9 mouse cellular contexts compared by ENCODE assay signal in genomic region chr1:151863797-151864147, GRCm38 (mm10).
A peak's percentile ranks its signal among the peaks of the same experiment; 100 is the strongest.
DNase-seq lines count a peak whose midpoint lies in the region; ATAC-seq and TF ChIP-seq lines count a peak whose summit lies in the region.
"Had no signal": no experiment of that assay in that cellular context is flagged by ENCODE, and none has a peak within 500 bp of the region (broad histone marks: within the 10 kb centered on the region; RNA-seq: fewer than 3 reads in every experiment).

No protein-coding gene starts in this region.

- no peaks in the 10 kb centered on the region for H3K4me1 ChIP-seq in kidney, embryonic 14.5 days (ENCODE audit: control insufficient read depth, insufficient read depth, low read length)
- H3K4me1 ChIP-seq in small intestine, adult 2 months (ENCODE audit: control insufficient read depth, insufficient read depth, insufficient read length, low read length) = peaks cover 3% of the 10 kb centered on the region; the same call in 1 of the 2 replicates

- H3K36me3 ChIP-seq in kidney, embryonic 14.5 days (ENCODE audit: control insufficient read depth, insufficient read depth, low read length) = no peaks in the 10 kb centered on the region
- no peaks in the 10 kb centered on the region for H3K36me3 ChIP-seq in small intestine, adult 2 months (ENCODE audit: control insufficient read depth, insufficient read depth, low read length)
- H3K36me3 ChIP-seq: limb, embryonic 13.5 days had no signal

- no peak for TF ChIP-seq POLR2A in small intestine, adult 2 months (IDR thresholded peaks at IDR 0.05; ENCODE audit: low read depth, low read length)

- WGBS in kidney, embryonic 14.5 days = 84% methylated on average over 12 of the region's 12 CpGs
- WGBS in small intestine, adult 2 months = 61% methylated on average over 12 of the region's 12 CpGs

- H3K9me3 ChIP-seq in kidney, embryonic 14.5 days (ENCODE audit: control insufficient read depth, low read length) = no peaks in the 10 kb centered on the region
- H3K9me3 ChIP-seq: limb, embryonic 13.5 days had no signal

- no peak overlapping the region for H3K4me3 ChIP-seq in kidney, embryonic 14.5 days (ENCODE audit: low read length)
- no peak overlapping the region for H3K4me3 ChIP-seq in small intestine, adult 2 months (ENCODE audit: low read depth, low read length)
- H3K4me3 ChIP-seq: erythroblast, embryonic 14.5 days; limb, embryonic 13.5 days had no signal

- peak overlapping the region; percentile 49 for H3K27ac ChIP-seq in kidney, embryonic 14.5 days (ENCODE audit: low read depth, low read length)
- H3K27ac ChIP-seq in small intestine, adult 2 months (ENCODE audit: insufficient read depth, low read depth, low read length) = 0 out of 2 replicates have a peak overlapping the region, but pooled peaks have one; percentile 4
- H3K27ac ChIP-seq: limb, embryonic 13.5 days had no signal

- H3K9ac ChIP-seq in kidney, embryonic 14.5 days (ENCODE audit: low read depth, low read length) = no peak overlapping the region
- H3K9ac ChIP-seq: limb, embryonic 13.5 days had no signal

- H3K4me2 ChIP-seq in kidney, embryonic 14.5 days (replicated peaks; ENCODE audit: low read depth, low read length) = no peak overlapping the region
- H3K4me2 ChIP-seq: limb, embryonic 13.5 days had no signal

- DNase-seq in kidney, adult 9 months = peak; percentile 19
- no peak for DNase-seq in kidney, adult 18-20 months
- DNase-seq in brain, adult 2 months (ENCODE audit: low read depth, low spot score) = peak; percentile 20
- DNase-seq in right cerebral cortex, adult 2 months (ENCODE audit: low spot score in 2 of 2) = no peak
- DNase-seq in embryo, embryonic 11 days = no peak

- 0 out of 2 replicates have a peak, but pooled peaks have one; percentile 52 for ATAC-seq in kidney, embryonic 14.5 days (ENCODE audit: low FRiP score, low TSS enrichment)

- TF ChIP-seq CTCF in small intestine, adult 2 months (IDR thresholded peaks at IDR 0.05; ENCODE audit: extremely low read depth, insufficient read length, insufficient replicate concordance, low read depth, low read length) = no peak

- H3K27me3 ChIP-seq in kidney, embryonic 14.5 days (ENCODE audit: control insufficient read depth, insufficient read depth, low read length) = no peaks in the 10 kb centered on the region
- no peaks in the 10 kb centered on the region for H3K27me3 ChIP-seq in small intestine, adult 2 months (ENCODE audit: control insufficient read depth, insufficient read depth, low read length)
- H3K27me3 ChIP-seq: limb, embryonic 13.5 days had no signal

Comparison
In these comparisons a context has a peak if more than half of its experiments do, and no peak if none do; other contexts are left out.
1. DNase-seq: peak in kidney, adult 9 months (single experiment) and brain, adult 2 months (single experiment); none in kidney, adult 18-20 months (single experiment), right cerebral cortex, adult 2 months (0 of 2) and embryo, embryonic 11 days (single experiment).